Mouse (Mus musculus) spleen, adult 2 months (tissue): Measurements from ENCODE around the gene Aebp2. TPM values are rescaled to one million over a fixed set of nuclear protein-coding genes. Genes with fewer than 3 reads are reported as not detected.
"Not testable (repeated sequence)": the region's sequence is repeated elsewhere in the genome, so short reads cannot be mapped to it uniquely, and the experiment has no call there.

Experiments
- DNase-seq, 2 experiments: peaks; one replicate each; pipeline versions ENCODE4 v3.0.0 to v3.0.0-alpha.2; 2012 to 2021; ENCODE audit warnings: low spot score in 2 of 2, low read depth in 1 of 2
- H3K27ac ChIP-seq: fragments of 200-500 bp; 2 replicates; pipeline ENCODE4 v1.5.1; 2012; ENCODE audit warnings: low read length, inconsistent platforms; ENCODE audit not compliant: insufficient read depth
- H3K27me3 ChIP-seq: fragments of 200-500 bp; 2 replicates; pipeline ENCODE4 v1.6.1; 2012; ENCODE audit warnings: mild to moderate bottlenecking, moderate library complexity, low read length, inconsistent platforms; ENCODE audit not compliant: control insufficient read depth, insufficient read depth
- H3K36me3 ChIP-seq: fragments of 200-500 bp; 2 replicates; pipeline ENCODE4 v1.6.1; 2012; ENCODE audit warnings: mild to moderate bottlenecking, low read length, inconsistent platforms; ENCODE audit not compliant: control insufficient read depth, insufficient read depth
- H3K4me1 ChIP-seq: fragments of 200-500 bp; 2 replicates; pipeline ENCODE4 v1.6.1; 2011; ENCODE audit warnings: inconsistent platforms; ENCODE audit not compliant: control insufficient read depth, insufficient read depth, insufficient read length
- H3K4me3 ChIP-seq: fragments of 200-500 bp; 2 replicates; pipeline ENCODE4 v1.5.1; 2011; ENCODE audit warnings: mild to moderate bottlenecking, inconsistent platforms; ENCODE audit not compliant: insufficient read depth, insufficient read length; ENCODE audit errors: extremely low read depth
- CTCF ChIP-seq: fragments of 200-500 bp; IDR thresholded peaks from 2 replicates; pipeline ENCODE4 v1.5.1; 2011; ENCODE audit warnings: mild to moderate bottlenecking, inconsistent platforms; ENCODE audit not compliant: insufficient read depth, insufficient read length, insufficient replicate concordance; ENCODE audit errors: extremely low read depth
- POLR2A ChIP-seq: fragments of 200-500 bp; IDR thresholded peaks from 2 replicates; pipeline ENCODE4 v1.6.1; 2011; ENCODE audit warnings: low read depth, low read length, inconsistent platforms
- WGBS: fragments of 180-500 bp; shearing (Covaris S2); methylation state at CpG from one replicate; pipeline ENCODE4 v1.1.7; 2018; 5-methylcytosine and 5-hydroxymethylcytosine counted together
- polyA plus RNA-seq: library from polyadenylated mRNA; depleted of rRNA; stranded (reverse); fragments of >200 nt; gene quantifications from 2 replicates; pipeline ENCODE4 v1.2.3, GENCODE M21; 2012

Gene Aebp2
- polyA plus RNA-seq, 1 experiment, result 28.5 TPM

GRCm38 (mm10) chr6:140598516-140598915 is 23.9 kb upstream of the Aebp2 start:
- no peak for TF ChIP-seq POLR2A
- no peak for TF ChIP-seq CTCF
- no peak for DNase-seq
- H3K4me1 ChIP-seq, result no peaks in the 10 kb centered on the region
- no peaks in the 10 kb centered on the region for H3K36me3 ChIP-seq
- 73% methylated on average over 9 of the region's 9 CpGs for WGBS
- H3K4me3 ChIP-seq, result no peak overlapping the region
- H3K27ac ChIP-seq, result no peak overlapping the region
- H3K27me3 ChIP-seq, result no peaks in the 10 kb centered on the region

GRCm38 (mm10) chr6:140599337-140599736 is 23.1 kb upstream of the Aebp2 start:
- Histone ChIP-seq H3K27me3 (no peaks in the 10 kb centered on the region), H3K4me1 (no peaks in the 10 kb centered on the region), H3K4me3 (no peak overlapping the region), H3K27ac (no peak overlapping the region), H3K36me3 (no peaks in the 10 kb centered on the region)
- DNase-seq, result no peak
- TF ChIP-seq POLR2A (no peak), CTCF (no peak)
- WGBS, result 95% methylated on average over 5 of the region's 5 CpGs

GRCm38 (mm10) chr6:140600671-140601070 is 21.8 kb upstream of the Aebp2 start:
- not testable (repeated sequence) for H3K4me1 ChIP-seq, DNase-seq, H3K27me3 ChIP-seq, H3K36me3 ChIP-seq, H3K27ac ChIP-seq, H3K4me3 ChIP-seq
- WGBS, result 93% methylated on average over 8 of the region's 8 CpGs

- H3K4me1 ChIP-seq, result no peaks in the 10 kb centered on the region
- no peaks in the 10 kb centered on the region for H3K36me3 ChIP-seq
- TF ChIP-seq CTCF (no peak), POLR2A (no peak)
- H3K4me3 ChIP-seq, result no peak overlapping the region
- DNase-seq, result no peak
- H3K27me3 ChIP-seq, result no peaks in the 10 kb centered on the region
- WGBS, result 96% methylated on average over 4 of the region's 4 CpGs
- H3K27ac ChIP-seq, result no peak overlapping the region
Observed at GRCm38 (mm10) chr6:140601175-140601574, 21.3 kb upstream of the Aebp2 start.

- no peaks in the 10 kb centered on the region for H3K36me3 ChIP-seq
- H3K27me3 ChIP-seq, result no peaks in the 10 kb centered on the region
- 78% methylated on average over 8 of the region's 8 CpGs for WGBS
- H3K4me3 ChIP-seq, result no peak overlapping the region
- H3K4me1 ChIP-seq, result no peaks in the 10 kb centered on the region
- DNase-seq, result no peak
- H3K27ac ChIP-seq, result no peak overlapping the region
- no peak for TF ChIP-seq CTCF
- no peak for TF ChIP-seq POLR2A
Observed at GRCm38 (mm10) chr6:140603228-140603944, 19.1 kb upstream of the Aebp2 start.

- not testable (repeated sequence) for H3K27ac ChIP-seq, H3K4me1 ChIP-seq, DNase-seq, H3K27me3 ChIP-seq, H3K4me3 ChIP-seq, H3K36me3 ChIP-seq
- WGBS, result 88% methylated on average over 5 of the region's 5 CpGs
Observed at GRCm38 (mm10) chr6:140605173-140605572, 17.3 kb upstream of the Aebp2 start.

GRCm38 (mm10) chr6:140605732-140606131 is 16.7 kb upstream of the Aebp2 start:
- DNase-seq, result no peak

More at GRCm38 (mm10) chr6:140605732-140606131, 16.7 kb upstream of the Aebp2 start:
- Histone ChIP-seq H3K4me3 (no peak overlapping the region), H3K27me3 (no peaks in the 10 kb centered on the region), H3K27ac (no peak overlapping the region), H3K36me3 (no peaks in the 10 kb centered on the region), H3K4me1 (0 out of 2 replicates have a peak, but pooled peaks cover 3% of the 10 kb centered on the region)
- TF ChIP-seq CTCF (no peak), POLR2A (no peak)
- WGBS, result 84% methylated on average over 3 of the region's 3 CpGs
